Mouse (Mus musculus): Measurements from ENCODE around the gene Hexa. TPM values are rescaled to one million over a fixed set of nuclear protein-coding genes. Genes with fewer than 3 reads are reported as not detected.

Hexa gene
- polyA plus RNA-seq, 1 experiment from 2014 or later = 47.7 TPM

GRCm38 (mm10) chr9:59533889-59534288 lies 5.5 kb upstream of the Hexa start:
- 79% methylated on average over 4 of the region's 4 CpGs for WGBS
- Histone ChIP-seq H3K4me2 (replicated peaks) (no peak overlapping the region), H3K4me1 (peaks cover 3% of the 10 kb centered on the region; the same call in 1 of the 2 replicates), H3K27ac (replicated peaks) (no peak overlapping the region), H3K9ac (replicated peaks) (no peak overlapping the region), H3K4me3 (no peak overlapping the region), H3K9me3 (no peaks in the 10 kb centered on the region), H3K27me3 (peaks cover 9% of the 10 kb centered on the region), H3K36me3 (no peaks in the 10 kb centered on the region)
- ATAC-seq (ENCODE audit: low FRiP score, low read depth) = no peak

GRCm38 (mm10) chr9:59537651-59538050 lies 1.7 kb upstream of the Hexa start:
- ATAC-seq (ENCODE audit: low FRiP score, low read depth) = no peak
- Histone ChIP-seq H3K27ac (replicated peaks) (no peak overlapping the region), H3K9me3 (no peaks in the 10 kb centered on the region), H3K27me3 (peaks cover 14% of the 10 kb centered on the region), H3K4me2 (replicated peaks) (no peak overlapping the region), H3K36me3 (no peaks in the 10 kb centered on the region), H3K4me3 (no peak overlapping the region), H3K9ac (replicated peaks) (no peak overlapping the region), H3K4me1 (peaks cover 27% of the 10 kb centered on the region)
- WGBS = 89% methylated on average over 3 of the region's 3 CpGs

DNA sequence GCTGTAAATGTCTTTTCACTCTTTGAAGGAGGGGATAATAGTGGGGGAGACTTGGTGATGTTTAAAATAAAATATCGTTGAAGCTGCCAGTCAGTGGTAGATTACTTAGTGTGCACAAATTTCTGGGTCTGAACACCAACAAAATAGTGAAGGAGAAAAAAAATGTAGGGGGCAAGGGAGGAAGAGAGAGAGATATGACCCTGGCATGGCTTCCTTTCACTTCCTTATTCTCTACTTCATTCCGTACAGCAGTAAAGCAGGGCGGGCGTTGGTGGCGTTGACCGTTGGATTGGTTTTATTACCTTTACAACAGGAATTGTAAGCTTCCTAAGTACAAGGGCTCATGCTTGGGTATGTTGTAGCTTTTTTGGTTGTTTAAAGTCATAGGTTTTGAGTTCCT lies 2.3 kb downstream of the Hexa start:
- no peak for ATAC-seq (ENCODE audit: low FRiP score, low read depth)
- H3K4me2 ChIP-seq (replicated peaks) = no peak overlapping the region

DNA sequence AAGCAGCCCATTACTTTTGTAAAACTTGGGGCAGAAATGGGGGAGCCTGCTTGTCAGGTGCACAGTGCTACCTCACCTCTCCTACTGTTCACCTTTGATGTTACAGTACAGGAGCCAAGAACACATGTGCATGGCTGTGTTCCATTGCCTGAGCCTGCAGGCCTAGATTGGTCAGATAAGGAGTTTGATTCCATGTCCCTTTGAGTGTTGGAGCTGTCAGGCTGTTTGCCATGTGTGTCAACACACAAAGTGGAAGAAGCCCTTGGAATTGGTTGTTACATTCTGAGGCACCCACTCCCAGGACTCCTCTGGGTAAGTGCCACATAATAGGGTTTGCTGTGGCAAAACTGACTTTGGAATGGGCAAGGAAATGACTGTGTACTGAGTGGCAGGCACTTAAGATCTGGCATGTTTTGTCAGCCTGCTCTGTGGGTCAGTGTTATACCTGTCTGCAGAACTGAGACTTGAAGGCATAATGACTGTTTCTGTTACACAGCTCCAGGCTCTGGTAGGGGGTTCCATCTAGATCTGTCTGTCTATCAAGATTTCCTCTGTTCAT lies 3.5 kb downstream of the Hexa start:
- no peaks in the 10 kb centered on the region for H3K9me3 ChIP-seq
- H3K36me3 ChIP-seq = no peaks in the 10 kb centered on the region
- H3K9ac ChIP-seq (replicated peaks) = no peak overlapping the region
- peaks cover 31% of the 10 kb centered on the region for H3K4me1 ChIP-seq
- no peak for ATAC-seq (ENCODE audit: low FRiP score, low read depth)
- H3K4me2 ChIP-seq (replicated peaks) = no peak overlapping the region
- no peak overlapping the region for H3K27ac ChIP-seq (replicated peaks)
- no peak overlapping the region for H3K4me3 ChIP-seq
- H3K27me3 ChIP-seq = peaks cover 12% of the 10 kb centered on the region

More for the DNA sequence above, 2.3 kb downstream of the Hexa start:
- no peak overlapping the region for H3K9ac ChIP-seq (replicated peaks)
- no peaks in the 10 kb centered on the region for H3K36me3 ChIP-seq
- no peaks in the 10 kb centered on the region for H3K9me3 ChIP-seq
- H3K27ac ChIP-seq (replicated peaks) = no peak overlapping the region
- H3K4me3 ChIP-seq = no peak overlapping the region
- H3K27me3 ChIP-seq = peaks cover 14% of the 10 kb centered on the region
- H3K4me1 ChIP-seq = peaks cover 31% of the 10 kb centered on the region
- 95% methylated on average over 6 of the region's 6 CpGs for WGBS

DNA sequence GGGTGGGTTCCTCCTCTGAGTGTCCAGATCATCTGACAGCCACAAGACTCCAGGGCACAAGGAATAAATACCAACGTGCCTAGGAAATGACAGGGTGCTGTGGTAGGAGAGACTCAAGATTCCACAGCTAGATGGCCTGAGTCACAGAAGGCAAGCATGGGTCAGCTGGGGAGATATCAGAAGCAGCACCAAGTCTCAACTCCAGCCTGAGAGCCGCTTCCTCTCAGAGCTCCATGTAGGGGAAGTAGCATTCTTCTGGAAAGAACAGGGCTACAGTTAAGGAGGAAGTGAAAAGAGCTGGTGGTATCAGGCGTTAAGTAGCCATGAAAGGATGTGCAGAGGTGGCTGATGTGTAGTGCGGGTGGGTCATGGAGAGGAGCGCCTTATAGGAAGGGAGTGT lies 5.4 kb downstream of the Hexa start:
- Histone ChIP-seq H3K4me3 (no peak overlapping the region), H3K4me1 (peaks cover 26% of the 10 kb centered on the region), H3K9ac (replicated peaks) (no peak overlapping the region), H3K9me3 (no peaks in the 10 kb centered on the region), H3K4me2 (replicated peaks) (no peak overlapping the region), H3K27ac (replicated peaks) (no peak overlapping the region), H3K36me3 (no peaks in the 10 kb centered on the region), H3K27me3 (0 out of 2 replicates have a peak, but pooled peaks cover 5% of the 10 kb centered on the region)
- no peak for ATAC-seq (ENCODE audit: low FRiP score, low read depth)
- 88% methylated on average over 5 of the region's 5 CpGs for WGBS

GRCm38 (mm10) chr9:59547869-59548268 lies 8.5 kb downstream of the Hexa start:
- 97% methylated on average over 1 of the region's 1 CpGs for WGBS
- ATAC-seq (ENCODE audit: low FRiP score, low read depth) = no peak

GRCm38 (mm10) chr9:59548961-59549487 lies 9.7 kb downstream of the Hexa start:
- Histone ChIP-seq H3K9ac (replicated peaks) (no peak overlapping the region), H3K27me3 (no peaks in the 10 kb centered on the region), H3K36me3 (no peaks in the 10 kb centered on the region), H3K9me3 (no peaks in the 10 kb centered on the region), H3K4me2 (replicated peaks) (no peak overlapping the region), H3K27ac (replicated peaks) (no peak overlapping the region), H3K4me3 (no peak overlapping the region), H3K4me1 (no peaks in the 10 kb centered on the region)
- no peak for ATAC-seq (ENCODE audit: low FRiP score, low read depth)
- 50% methylated on average over 2 of the region's 2 CpGs for WGBS

More at GRCm38 (mm10) chr9:59547869-59548268, 8.5 kb downstream of the Hexa start:
- H3K9me3 ChIP-seq = no peaks in the 10 kb centered on the region
- H3K36me3 ChIP-seq = no peaks in the 10 kb centered on the region
- no peak overlapping the region for H3K4me3 ChIP-seq
- H3K4me2 ChIP-seq (replicated peaks) = no peak overlapping the region
- no peak overlapping the region for H3K9ac ChIP-seq (replicated peaks)
- peaks cover 2% of the 10 kb centered on the region; the same call in 1 of the 2 replicates for H3K4me1 ChIP-seq
- H3K27ac ChIP-seq (replicated peaks) = no peak overlapping the region
- no peaks in the 10 kb centered on the region for H3K27me3 ChIP-seq

DNA sequence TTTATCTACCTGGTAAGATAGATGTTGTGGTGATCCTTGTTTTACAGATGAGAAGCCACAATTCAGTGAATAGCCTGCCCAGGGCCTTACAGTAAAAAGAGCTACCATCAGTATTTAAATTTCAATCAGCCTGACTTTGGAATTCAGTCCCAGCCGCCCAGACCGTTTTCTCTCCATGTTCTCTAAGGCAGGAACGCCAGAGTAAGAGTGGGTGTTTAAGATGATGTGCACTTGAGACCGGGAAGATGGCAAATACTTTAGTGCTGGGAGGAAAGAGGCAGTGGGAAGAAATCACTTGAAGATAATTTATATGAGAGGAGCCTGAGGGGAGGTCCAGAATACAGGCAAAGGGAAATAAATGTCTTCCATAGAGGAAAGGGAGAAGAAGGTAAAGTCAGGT lies 10.7 kb downstream of the Hexa start:
- no peak overlapping the region for H3K4me3 ChIP-seq
- no peak overlapping the region for H3K4me2 ChIP-seq (replicated peaks)
- H3K4me1 ChIP-seq = no peaks in the 10 kb centered on the region
- no peaks in the 10 kb centered on the region; the same call in 1 of the 2 replicates for H3K36me3 ChIP-seq
- ATAC-seq (ENCODE audit: low FRiP score, low read depth) = no peak
- no peak overlapping the region for H3K27ac ChIP-seq (replicated peaks)
- H3K9ac ChIP-seq (replicated peaks) = no peak overlapping the region
- no peaks in the 10 kb centered on the region for H3K27me3 ChIP-seq
- no peaks in the 10 kb centered on the region for H3K9me3 ChIP-seq
- WGBS = 91% methylated on average over 4 of the region's 4 CpGs

- no peaks in the 10 kb centered on the region for H3K9me3 ChIP-seq
- 91% methylated on average over 5 of the region's 5 CpGs for WGBS
- no peak overlapping the region for H3K4me2 ChIP-seq (replicated peaks)
- peaks cover 6% of the 10 kb centered on the region; the same call in 1 of the 2 replicates for H3K36me3 ChIP-seq
- no peaks in the 10 kb centered on the region for H3K4me1 ChIP-seq
- H3K9ac ChIP-seq (replicated peaks) = no peak overlapping the region
- no peak for ATAC-seq (ENCODE audit: low FRiP score, low read depth)
- no peak overlapping the region for H3K4me3 ChIP-seq
- H3K27me3 ChIP-seq = no peaks in the 10 kb centered on the region
- no peak overlapping the region for H3K27ac ChIP-seq (replicated peaks)
Observed at GRCm38 (mm10) chr9:59551017-59551416, 11.7 kb downstream of the Hexa start.

GRCm38 (mm10) chr9:59551620-59552031 lies 12.3 kb downstream of the Hexa start:
- WGBS = 89% methylated on average over 3 of the region's 3 CpGs

DNA sequence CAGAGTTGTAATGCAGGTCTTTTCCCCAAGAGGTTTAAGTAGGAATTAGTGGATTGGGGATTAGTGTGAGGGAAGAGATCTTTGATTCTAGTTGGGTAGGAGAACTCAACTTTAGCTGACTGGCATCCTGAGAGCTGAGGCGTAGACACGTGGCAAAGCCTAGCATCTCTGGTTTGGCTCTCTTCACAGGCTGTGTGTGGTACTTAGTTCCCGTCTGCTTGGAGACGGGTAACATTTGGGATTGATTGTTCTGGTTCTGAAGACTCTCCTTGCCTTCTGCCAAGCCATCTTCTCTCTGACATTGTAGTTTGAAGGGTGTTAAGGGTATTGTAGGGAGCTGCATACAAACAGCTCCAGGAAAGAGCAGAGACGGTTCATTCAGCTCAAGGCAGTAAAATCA lies 13.3 kb downstream of the Hexa start:
- H3K36me3 ChIP-seq = peaks cover 10% of the 10 kb centered on the region
- H3K9ac ChIP-seq (replicated peaks) = no peak overlapping the region
- H3K9me3 ChIP-seq = no peaks in the 10 kb centered on the region
- no peak overlapping the region for H3K4me2 ChIP-seq (replicated peaks)
- H3K4me1 ChIP-seq = no peaks in the 10 kb centered on the region
- H3K27me3 ChIP-seq = no peaks in the 10 kb centered on the region
- ATAC-seq (ENCODE audit: low FRiP score, low read depth) = no peak
- no peak overlapping the region for H3K27ac ChIP-seq (replicated peaks)
- WGBS = 89% methylated on average over 5 of the region's 5 CpGs
- no peak overlapping the region for H3K4me3 ChIP-seq

More at GRCm38 (mm10) chr9:59551620-59552031, 12.3 kb downstream of the Hexa start:
- H3K4me2 ChIP-seq (replicated peaks) = no peak overlapping the region
- no peak overlapping the region for H3K4me3 ChIP-seq
- ATAC-seq (ENCODE audit: low FRiP score, low read depth) = no peak
- H3K27me3 ChIP-seq = no peaks in the 10 kb centered on the region
- no peaks in the 10 kb centered on the region for H3K9me3 ChIP-seq
- H3K36me3 ChIP-seq = peaks cover 6% of the 10 kb centered on the region; the same call in 1 of the 2 replicates
- H3K4me1 ChIP-seq = no peaks in the 10 kb centered on the region
- H3K9ac ChIP-seq (replicated peaks) = no peak overlapping the region
- H3K27ac ChIP-seq (replicated peaks) = no peak overlapping the region

- Histone ChIP-seq H3K9me3 (no peaks in the 10 kb centered on the region), H3K9ac (replicated peaks) (no peak overlapping the region), H3K27me3 (no peaks in the 10 kb centered on the region), H3K4me1 (no peaks in the 10 kb centered on the region), H3K4me3 (no peak overlapping the region), H3K36me3 (peaks cover 20% of the 10 kb centered on the region), H3K4me2 (replicated peaks) (no peak overlapping the region), H3K27ac (replicated peaks) (no peak overlapping the region)
- 91% methylated on average over 4 of the region's 4 CpGs for WGBS
- ATAC-seq (ENCODE audit: low FRiP score, low read depth) = no peak
Observed at GRCm38 (mm10) chr9:59553719-59554118, 14.4 kb downstream of the Hexa start.

DNA sequence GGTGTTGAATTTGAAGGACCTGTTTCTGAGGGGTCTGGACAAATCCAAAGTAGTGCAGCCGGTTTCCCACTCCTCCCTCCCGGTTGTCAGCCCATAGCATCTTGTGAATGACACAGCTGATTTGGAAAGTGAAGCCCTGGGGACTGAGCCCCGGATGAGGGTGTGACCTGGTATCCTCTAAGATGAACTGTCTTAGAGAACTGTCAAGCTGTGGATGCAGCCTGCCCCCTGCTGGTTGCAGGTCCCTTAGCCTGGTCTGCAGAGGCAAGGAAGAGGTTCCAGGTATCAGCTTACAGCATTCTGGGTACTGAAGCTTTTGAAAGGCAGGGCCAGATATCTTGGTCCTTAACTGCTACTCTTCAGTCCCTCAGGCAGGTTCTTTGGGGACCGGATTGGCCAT lies 26.3 kb downstream of the Hexa start:
- H3K4me1 ChIP-seq = no peaks in the 10 kb centered on the region
- H3K27me3 ChIP-seq = no peaks in the 10 kb centered on the region
- no peaks in the 10 kb centered on the region for H3K9me3 ChIP-seq
- H3K4me2 ChIP-seq (replicated peaks) = no peak overlapping the region
- no peak overlapping the region for H3K27ac ChIP-seq (replicated peaks)
- ATAC-seq (ENCODE audit: low FRiP score, low read depth) = no peak
- H3K9ac ChIP-seq (replicated peaks) = no peak overlapping the region
- peaks cover 41% of the 10 kb centered on the region for H3K36me3 ChIP-seq
- 37% methylated on average over 4 of the region's 4 CpGs for WGBS
- no peak overlapping the region for H3K4me3 ChIP-seq
